Mouse (Mus musculus) forebrain, embryonic 13.5 days (tissue): Measurements from ENCODE around the gene Polr3b. TPM values are rescaled to one million over a fixed set of nuclear protein-coding genes. Genes with fewer than 3 reads are reported as not detected.

Experiments
- ATAC-seq: fragments of 200-750 bp; cut with Nextera tagmentation; 2 replicates; pipeline ENCODE4 v1.8.0; 2017
- H3K27ac ChIP-seq: fragments of 300-500 bp; sonication (generic); 2 replicates; pipeline ENCODE4 v1.5.1; 2015; ENCODE audit warnings: inconsistent platforms, mild to moderate bottlenecking, moderate library complexity
- H3K27me3 ChIP-seq: fragments of 300-500 bp; sonication (generic); 2 replicates; pipeline ENCODE4 v1.6.1; 2015; ENCODE audit warnings: mild to moderate bottlenecking, inconsistent platforms
- H3K36me3 ChIP-seq: fragments of 300-500 bp; sonication (generic); 2 replicates; pipeline ENCODE4 v1.6.1; 2015; ENCODE audit warnings: mild to moderate bottlenecking, inconsistent platforms; ENCODE audit not compliant: poor library complexity, severe bottlenecking
- H3K4me1 ChIP-seq: fragments of 300-500 bp; sonication (generic); 2 replicates; pipeline ENCODE4 v1.6.1; 2015; ENCODE audit warnings: inconsistent platforms
- H3K4me2 ChIP-seq: fragments of 300-500 bp; sonication (generic); 2 replicates; pipeline ENCODE4 v1.6.1; 2015; ENCODE audit warnings: inconsistent platforms, mild to moderate bottlenecking, moderate library complexity
- H3K4me3 ChIP-seq: fragments of 300-500 bp; sonication (generic); 2 replicates; pipeline ENCODE4 v1.5.1; 2015; ENCODE audit warnings: mild to moderate bottlenecking, inconsistent platforms
- H3K9ac ChIP-seq: fragments of 300-500 bp; sonication (generic); 2 replicates; pipeline ENCODE4 v1.6.1; 2015; ENCODE audit warnings: mild to moderate bottlenecking, inconsistent platforms
- H3K9me3 ChIP-seq: fragments of 300-500 bp; sonication (generic); replicated peaks from 2 replicates; pipeline ENCODE4 v1.6.1; 2016; ENCODE audit warnings: inconsistent platforms
- WGBS: fragments of 180-500 bp; shearing (Covaris S2); methylation state at CpG from one replicate; pipeline ENCODE4 v1.1.7; 2015; 5-methylcytosine and 5-hydroxymethylcytosine counted together
- polyA plus RNA-seq: library from polyadenylated mRNA; unstranded; fragments of >200 nt; fragmentation: Nextera tagmentation; extraction: Ambion mirVana; gene quantifications from 2 replicates; pipeline ENCODE4 v1.2.1, GENCODE M21; 2015

Polr3b gene
- polyA plus RNA-seq, 1 experiment from 2014 or later: 13.3 TPM

DNA sequence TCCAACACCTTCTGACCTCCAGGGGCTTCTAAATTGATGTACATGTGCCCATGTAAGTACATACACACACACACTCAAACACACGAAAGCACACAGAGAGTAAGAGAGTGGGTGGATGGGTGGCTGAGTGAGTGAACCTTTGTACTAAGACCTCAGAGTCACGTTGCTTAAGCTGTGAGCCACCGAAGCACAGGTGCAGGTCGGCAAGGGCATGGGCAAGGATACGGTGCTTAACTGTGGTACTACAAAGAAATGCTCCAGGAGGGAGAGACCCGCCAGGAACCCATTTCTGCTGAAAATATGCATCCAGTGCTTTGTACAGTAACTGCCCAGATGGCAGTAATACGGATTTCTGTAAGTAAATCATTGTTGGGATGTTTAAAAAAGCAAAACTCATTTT is 93.5 kb downstream of the Polr3b start:
- 90% methylated on average over 7 of the region's 7 CpGs for WGBS
- ATAC-seq: no peak

DNA sequence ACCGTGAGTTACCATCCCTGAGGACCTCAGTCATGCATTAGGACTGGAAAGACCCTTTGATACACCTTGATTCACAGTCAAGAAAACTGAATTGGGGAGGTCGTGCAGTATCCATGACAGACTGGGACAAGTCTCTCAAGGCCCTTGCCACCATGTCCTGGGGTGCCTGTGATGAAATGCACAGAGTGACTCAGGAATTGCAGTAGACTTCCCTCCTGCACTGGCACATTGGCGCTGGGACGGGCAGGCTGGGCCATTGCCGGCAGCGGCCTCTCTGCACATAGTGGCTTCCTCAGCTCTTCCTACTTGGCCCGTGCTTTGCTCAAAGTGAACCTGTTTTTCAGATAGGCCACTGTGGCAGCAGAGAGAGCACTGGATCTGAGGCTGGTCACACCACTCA is 94.5 kb downstream of the Polr3b start:
- H3K36me3 ChIP-seq: peaks cover 48% of the 10 kb centered on the region
- 95% methylated on average over 7 of the region's 7 CpGs for WGBS
- H3K27me3 ChIP-seq: 0 out of 2 replicates have a peak, but pooled peaks cover 5% of the 10 kb centered on the region
- peaks cover 18% of the 10 kb centered on the region for H3K4me1 ChIP-seq
- H3K9ac ChIP-seq: no peak overlapping the region
- no peak overlapping the region for H3K4me3 ChIP-seq
- no peak for ATAC-seq
- H3K9me3 ChIP-seq: no peaks in the 10 kb centered on the region
- H3K4me2 ChIP-seq: no peak overlapping the region
- no peak overlapping the region for H3K27ac ChIP-seq

More for the DNA sequence above, 93.5 kb downstream of the Polr3b start:
- Histone ChIP-seq H3K27me3 (0 out of 2 replicates have a peak, but pooled peaks cover 5% of the 10 kb centered on the region), H3K9me3 (no peaks in the 10 kb centered on the region), H3K9ac (no peak overlapping the region), H3K27ac (no peak overlapping the region), H3K36me3 (peaks cover 39% of the 10 kb centered on the region), H3K4me3 (no peak overlapping the region), H3K4me1 (peaks cover 26% of the 10 kb centered on the region), H3K4me2 (no peak overlapping the region)

DNA sequence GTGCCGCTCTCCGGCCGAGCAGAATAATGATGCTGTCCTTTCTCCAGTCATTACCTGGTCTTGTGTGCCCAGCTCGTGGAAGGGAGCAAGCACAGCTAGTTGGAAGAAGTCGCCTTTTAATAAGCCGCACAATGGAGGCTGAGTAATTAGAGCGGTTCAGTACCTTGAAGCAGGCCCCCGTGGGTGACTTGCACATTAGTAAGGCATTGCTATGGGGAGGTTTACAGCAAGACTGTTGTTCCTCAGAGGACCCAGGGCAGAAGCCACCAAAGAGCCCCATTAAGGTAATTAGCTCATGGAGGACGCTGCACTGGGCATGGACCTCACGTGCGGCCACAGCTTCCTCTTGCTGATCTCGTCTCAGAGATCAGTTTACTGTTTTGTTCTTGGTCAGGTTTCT is 100.6 kb downstream of the Polr3b start:
- Histone ChIP-seq H3K9ac (no peak overlapping the region), H3K36me3 (peaks cover 45% of the 10 kb centered on the region), H3K9me3 (no peaks in the 10 kb centered on the region), H3K27me3 (no peaks in the 10 kb centered on the region), H3K4me2 (no peak overlapping the region), H3K4me1 (peaks cover 10% of the 10 kb centered on the region), H3K4me3 (no peak overlapping the region), H3K27ac (no peak overlapping the region)
- no peak for ATAC-seq
- WGBS: 28% methylated on average over 12 of the region's 12 CpGs

DNA sequence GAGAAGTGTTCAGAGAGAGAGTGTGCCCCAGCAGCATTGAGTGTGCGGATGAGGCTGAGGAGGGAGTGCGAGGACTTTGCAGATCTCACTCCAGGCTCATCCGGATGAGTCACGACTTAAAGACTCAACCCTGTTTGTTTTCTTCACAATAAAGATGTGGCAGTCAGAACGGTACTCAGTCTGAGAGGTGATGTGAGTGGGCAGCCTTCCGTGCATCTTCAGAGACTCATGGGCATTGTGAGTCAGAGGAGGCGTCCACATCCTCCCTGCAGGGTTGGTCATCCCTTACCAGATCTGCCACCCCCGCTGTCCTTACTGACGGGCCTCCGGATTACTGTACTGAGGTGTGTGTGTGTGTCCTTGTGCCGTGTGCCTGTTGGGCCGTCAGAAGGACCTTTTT is 104.9 kb downstream of the Polr3b start:
- peaks cover 10% of the 10 kb centered on the region for H3K4me1 ChIP-seq
- no peaks in the 10 kb centered on the region for H3K9me3 ChIP-seq
- WGBS: 95% methylated on average over 12 of the region's 12 CpGs
- no peaks in the 10 kb centered on the region for H3K27me3 ChIP-seq
- no peak overlapping the region for H3K9ac ChIP-seq
- H3K27ac ChIP-seq: no peak overlapping the region
- peaks cover 23% of the 10 kb centered on the region for H3K36me3 ChIP-seq
- no peak for ATAC-seq
- H3K4me3 ChIP-seq: no peak overlapping the region
- no peak overlapping the region for H3K4me2 ChIP-seq

DNA sequence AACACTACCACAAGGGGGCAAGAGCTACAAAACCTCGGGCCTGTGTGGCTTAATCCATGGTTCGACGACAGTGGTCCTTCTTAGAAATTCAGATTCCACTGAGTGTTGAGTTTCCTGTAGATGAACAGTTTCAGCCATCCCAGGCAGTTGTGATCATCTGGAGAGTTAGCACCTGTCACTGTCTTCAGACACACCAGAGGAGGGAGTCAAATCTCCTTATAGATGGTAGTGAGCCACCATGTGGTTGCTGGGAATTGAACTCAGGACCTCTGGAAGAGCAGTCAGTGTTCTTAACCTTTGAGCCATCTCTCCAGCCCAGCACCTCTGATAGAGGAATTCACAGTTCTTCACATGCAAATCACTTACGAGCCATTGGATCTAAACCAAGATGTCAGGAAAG is 105.7 kb downstream of the Polr3b start:
- no peak overlapping the region for H3K27ac ChIP-seq
- peaks cover 2% of the 10 kb centered on the region for H3K4me1 ChIP-seq
- ATAC-seq: no peak
- peaks cover 23% of the 10 kb centered on the region for H3K36me3 ChIP-seq
- H3K9ac ChIP-seq: no peak overlapping the region
- no peaks in the 10 kb centered on the region for H3K27me3 ChIP-seq
- WGBS: 85% methylated on average over 4 of the region's 4 CpGs
- H3K9me3 ChIP-seq: no peaks in the 10 kb centered on the region
- no peak overlapping the region for H3K4me2 ChIP-seq
- no peak overlapping the region for H3K4me3 ChIP-seq

DNA sequence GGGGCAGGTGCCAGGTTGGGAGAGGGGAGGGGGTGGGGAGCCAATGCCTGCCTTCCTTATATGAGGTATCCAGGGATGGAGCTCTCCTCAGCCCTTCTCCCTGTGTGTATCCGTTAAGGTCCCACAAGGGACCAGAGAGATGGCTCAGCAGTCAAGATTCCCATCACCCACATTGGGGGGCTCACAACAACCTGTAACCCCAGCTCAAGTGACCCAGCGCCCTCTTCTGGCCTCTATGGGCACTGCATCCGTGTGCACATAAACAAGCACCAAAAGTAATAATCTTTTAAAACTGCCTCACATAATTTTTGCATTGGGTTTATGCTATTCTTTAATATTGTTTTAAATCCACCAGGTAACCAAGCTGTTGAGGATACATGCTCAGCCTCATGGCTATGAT is 108.0 kb downstream of the Polr3b start:
- WGBS: 86% methylated on average over 3 of the region's 3 CpGs

DNA sequence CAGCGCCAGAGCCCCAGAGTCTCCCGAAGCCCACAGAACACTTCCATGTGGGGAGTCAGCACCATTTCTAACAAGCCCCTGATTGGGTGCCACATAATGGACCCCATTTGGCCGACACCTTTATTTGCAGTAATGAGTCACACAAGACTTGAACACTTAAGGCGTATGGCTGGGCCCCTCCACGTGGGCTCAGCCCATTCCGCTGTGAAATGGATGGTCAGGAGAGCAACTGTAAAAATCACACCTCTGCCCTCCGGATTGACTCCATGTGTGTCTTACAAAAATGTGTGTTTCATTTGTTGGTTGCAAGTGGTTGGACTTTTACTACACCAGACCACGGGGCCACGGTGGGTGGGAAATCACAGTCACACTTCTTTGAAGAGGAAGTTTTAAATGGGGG is 108.9 kb downstream of the Polr3b start:
- ATAC-seq: no peak

More for the DNA sequence above, 108.0 kb downstream of the Polr3b start:
- Histone ChIP-seq H3K9ac (no peak overlapping the region), H3K27ac (no peak overlapping the region), H3K9me3 (no peaks in the 10 kb centered on the region), H3K4me1 (no peaks in the 10 kb centered on the region), H3K4me3 (no peak overlapping the region), H3K4me2 (no peak overlapping the region), H3K27me3 (no peaks in the 10 kb centered on the region), H3K36me3 (peaks cover 23% of the 10 kb centered on the region)
- no peak for ATAC-seq

DNA sequence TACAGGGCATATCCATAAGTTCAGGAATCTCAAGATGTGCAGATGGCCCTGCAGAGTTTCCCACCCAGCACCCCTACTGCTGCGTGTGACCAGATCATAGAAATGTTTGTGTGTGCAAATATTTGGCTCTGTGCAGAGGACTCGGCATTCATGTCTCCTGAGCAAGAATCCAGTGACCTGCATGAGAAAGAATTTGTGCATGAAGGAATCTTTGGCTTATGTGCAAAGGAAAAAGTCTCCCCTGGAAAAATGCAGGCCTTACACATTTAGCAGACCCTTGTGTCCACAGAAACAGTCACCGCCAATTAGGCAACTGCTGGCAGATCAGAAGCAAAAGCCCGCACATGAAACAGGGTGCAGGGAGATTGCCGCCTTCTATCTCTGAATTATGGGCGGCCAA is 111.4 kb downstream of the Polr3b start:
- Histone ChIP-seq H3K27ac (no peak overlapping the region), H3K36me3 (no peaks in the 10 kb centered on the region), H3K4me2 (no peak overlapping the region), H3K27me3 (no peaks in the 10 kb centered on the region), H3K4me3 (no peak overlapping the region), H3K9ac (no peak overlapping the region), H3K4me1 (no peaks in the 10 kb centered on the region), H3K9me3 (no peaks in the 10 kb centered on the region)
- 77% methylated on average over 6 of the region's 6 CpGs for WGBS
- ATAC-seq: no peak

More for the DNA sequence above, 108.9 kb downstream of the Polr3b start:
- Histone ChIP-seq H3K27me3 (no peaks in the 10 kb centered on the region), H3K36me3 (peaks cover 15% of the 10 kb centered on the region), H3K4me1 (no peaks in the 10 kb centered on the region), H3K9me3 (no peaks in the 10 kb centered on the region), H3K4me2 (no peak overlapping the region), H3K9ac (no peak overlapping the region), H3K4me3 (no peak overlapping the region), H3K27ac (no peak overlapping the region)
- 93% methylated on average over 9 of the region's 9 CpGs for WGBS

DNA sequence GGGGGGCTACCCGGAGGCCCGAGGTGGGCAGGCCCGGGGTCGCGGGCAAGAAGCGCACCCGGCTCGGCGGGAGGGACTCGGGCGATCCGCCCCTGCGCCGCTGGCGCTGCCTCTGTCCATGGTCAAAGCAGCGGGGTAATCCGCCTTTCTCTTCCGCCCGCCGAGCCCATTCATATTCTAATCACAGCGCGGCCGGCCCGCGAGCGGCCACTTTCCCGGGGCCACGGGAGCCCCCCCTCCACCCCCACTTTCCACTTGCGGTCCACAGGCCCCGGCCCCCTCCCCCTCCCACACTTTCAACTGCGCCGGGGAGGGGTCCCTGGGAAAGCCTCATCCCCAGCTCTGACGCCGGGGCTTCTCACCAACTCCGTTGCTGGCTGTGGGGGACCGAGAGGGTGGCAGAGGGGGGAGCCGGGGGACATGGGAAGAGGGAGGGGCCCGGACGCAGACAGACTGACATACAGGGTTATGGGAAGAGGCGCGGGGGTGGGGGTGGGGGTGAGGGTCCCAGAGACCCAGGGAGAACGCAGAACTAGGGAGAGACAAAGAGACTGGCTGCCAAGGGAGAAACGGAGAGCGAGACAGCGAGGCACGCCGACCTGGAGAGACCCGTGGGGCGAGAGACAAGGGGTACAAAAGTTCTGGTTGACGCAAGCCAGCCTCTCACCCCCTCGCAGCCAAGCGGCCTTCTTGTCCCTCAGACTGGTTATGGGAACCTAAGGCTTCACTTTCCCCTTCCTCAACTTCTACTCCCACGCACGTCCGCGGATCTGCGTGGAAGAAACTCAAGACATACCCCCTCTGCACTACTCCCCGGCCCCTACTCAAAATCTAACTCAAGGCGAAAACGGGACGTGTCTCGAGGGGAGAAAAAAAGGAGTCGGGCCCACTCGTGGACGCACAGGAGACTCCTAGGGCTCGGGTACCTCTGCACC is 133.0 kb downstream of the Polr3b start:
- peak overlapping the region; percentile 69 for H3K9ac ChIP-seq
- peak; percentile 53 for ATAC-seq
- H3K9me3 ChIP-seq: no peaks in the 10 kb centered on the region
- H3K4me2 ChIP-seq: peak overlapping the region; percentile 85
- H3K36me3 ChIP-seq: no peaks in the 10 kb centered on the region
- H3K27ac ChIP-seq: peak overlapping the region; percentile 94
- H3K4me3 ChIP-seq: peak overlapping the region; percentile 47
- H3K4me1 ChIP-seq: peaks cover 61% of the 10 kb centered on the region
- peaks cover 47% of the 10 kb centered on the region for H3K27me3 ChIP-seq
- whole genome bisulfite sequencing: under 1% methylated on average over 66 of the region's 66 CpGs

DNA sequence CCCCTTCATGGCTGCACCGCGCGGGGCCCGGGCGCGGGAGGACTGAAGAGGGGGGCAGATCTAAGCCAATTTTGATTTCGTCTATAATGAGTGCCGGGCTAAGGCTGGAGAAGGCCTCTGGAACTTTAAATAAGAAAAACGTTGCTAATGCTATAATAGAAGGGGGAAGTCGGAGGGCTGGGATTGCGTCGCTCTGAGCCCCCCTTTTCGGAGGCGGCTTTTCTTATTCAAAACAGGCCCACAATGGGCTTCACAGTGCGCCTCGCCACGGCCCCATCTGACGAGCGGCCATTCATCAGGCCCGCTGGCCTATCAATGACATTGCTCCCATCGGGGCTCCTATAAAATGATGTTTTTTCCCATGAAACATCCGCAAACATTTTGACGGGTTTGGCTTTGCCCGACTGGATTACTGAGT is 133.7 kb downstream of the Polr3b start, which contains the start of gene Rfx4:
Gene Rfx4, plus strand, starts transcription at position 277 of the 418 bp plus-strand sequence.
- 0% methylated on average over 23 of the region's 24 CpGs for WGBS
- peak within 1 kb of the TSS; percentile 85 for H3K4me2 ChIP-seq
- ATAC-seq: peak; percentile 76
- H3K4me1 ChIP-seq: peaks cover 68% of the 10 kb centered on the region
- no peaks in the 10 kb centered on the region for H3K36me3 ChIP-seq
- peak within 1 kb of the TSS; percentile 69 for H3K9ac ChIP-seq
- no peaks in the 10 kb centered on the region for H3K9me3 ChIP-seq
- peak within 1 kb of the TSS; percentile 47 for H3K4me3 ChIP-seq
- peaks cover 52% of the 10 kb centered on the region for H3K27me3 ChIP-seq
- peak within 1 kb of the TSS; percentile 94 for H3K27ac ChIP-seq

DNA sequence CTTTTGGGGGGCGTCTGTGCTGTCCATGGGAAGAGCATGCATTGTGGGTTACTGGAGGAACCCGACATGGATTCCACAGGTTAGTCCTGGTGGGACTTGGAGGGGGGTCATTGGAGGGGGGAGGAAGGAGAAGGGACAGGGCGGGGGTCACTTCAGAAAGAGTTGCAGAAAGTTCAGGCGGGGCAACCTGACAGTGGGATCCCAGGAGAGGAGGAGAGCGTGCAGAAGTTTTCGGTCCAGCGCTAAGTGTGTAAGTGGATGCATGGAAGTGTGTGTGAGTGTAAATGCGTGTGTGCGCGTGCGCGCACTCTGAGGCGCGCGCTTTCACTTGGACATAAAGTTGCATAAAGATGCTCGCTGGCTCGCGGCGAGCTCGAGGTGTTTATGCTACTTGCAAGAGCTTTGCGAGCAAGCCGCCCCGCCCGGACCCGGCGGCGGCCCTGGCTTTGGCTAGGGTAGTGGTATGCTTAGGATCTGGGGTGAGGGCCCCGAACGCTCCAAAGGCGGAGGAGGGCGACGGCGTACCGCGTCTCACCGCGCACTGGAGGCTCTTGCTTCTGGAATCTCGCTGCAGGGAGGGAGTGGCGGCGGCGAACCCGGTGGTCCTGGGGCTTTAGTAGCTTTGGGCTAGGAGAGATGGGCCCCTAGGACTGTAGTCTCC is 134.5 kb downstream of the Polr3b start:
- peak overlapping the region; percentile 69 for H3K9ac ChIP-seq
- WGBS: under 1% methylated on average over 36 of the region's 42 CpGs
- H3K27ac ChIP-seq: peak overlapping the region; percentile 94
- no peaks in the 10 kb centered on the region for H3K9me3 ChIP-seq
- peak overlapping the region; percentile 85 for H3K4me2 ChIP-seq
- peak overlapping the region; percentile 47 for H3K4me3 ChIP-seq
- no peaks in the 10 kb centered on the region for H3K36me3 ChIP-seq
- peaks cover 69% of the 10 kb centered on the region for H3K4me1 ChIP-seq
- H3K27me3 ChIP-seq: peaks cover 53% of the 10 kb centered on the region
- no peak for ATAC-seq
